Mouse (Mus musculus): ENCODE data around the gene Olfr521. TPM values are rescaled to one million over a fixed set of nuclear protein-coding genes. Genes with fewer than 3 reads are reported as not detected.
"Not testable (repeated sequence)": the region's sequence is repeated elsewhere in the genome, so short reads cannot be mapped to it uniquely, and the experiment has no call there.

The Olfr521 gene
- polyA plus RNA-seq (2015; fragmentation: Nextera tagmentation; extraction: Ambion mirVana) = not detected in 2 replicates

DNA sequence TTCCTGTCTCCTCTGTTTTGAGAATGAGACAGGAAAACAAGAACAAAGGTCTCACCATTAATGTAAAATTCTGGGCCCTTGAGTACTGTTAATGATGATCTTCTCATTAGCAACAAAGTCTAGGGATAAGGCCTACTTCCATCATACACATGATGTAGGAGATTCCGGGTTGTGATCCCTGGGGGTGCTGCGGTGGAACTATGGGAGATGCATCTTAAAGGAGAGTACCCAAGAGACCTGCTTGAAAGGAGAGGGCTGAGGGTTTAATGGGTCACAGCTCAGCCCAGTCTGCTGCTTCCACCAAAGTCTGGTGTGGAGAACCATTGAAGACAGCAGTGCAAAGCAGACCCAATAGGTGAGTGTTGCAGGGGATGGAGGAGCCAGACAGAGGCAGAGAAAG lies at the start of gene Olfr521:
Gene Olfr521, plus strand, starts transcription at position 301 of the 400 bp plus-strand sequence.
- Histone ChIP-seq H3K4me3 (no peak within 1 kb of the TSS), H3K4me2 (no peak within 1 kb of the TSS), H3K36me3 (ENCODE audit: poor library complexity, severe bottlenecking) (no peaks in the 10 kb centered on the region), H3K27ac (no peak within 1 kb of the TSS), H3K9ac (no peak within 1 kb of the TSS), H3K4me1 (no peaks in the 10 kb centered on the region), H3K9me3 (replicated peaks) (peaks cover 16% of the 10 kb centered on the region), H3K27me3 (no peaks in the 10 kb centered on the region)
- no peak for ATAC-seq
- 83% methylated on average over 2 of the region's 2 CpGs for WGBS

DNA sequence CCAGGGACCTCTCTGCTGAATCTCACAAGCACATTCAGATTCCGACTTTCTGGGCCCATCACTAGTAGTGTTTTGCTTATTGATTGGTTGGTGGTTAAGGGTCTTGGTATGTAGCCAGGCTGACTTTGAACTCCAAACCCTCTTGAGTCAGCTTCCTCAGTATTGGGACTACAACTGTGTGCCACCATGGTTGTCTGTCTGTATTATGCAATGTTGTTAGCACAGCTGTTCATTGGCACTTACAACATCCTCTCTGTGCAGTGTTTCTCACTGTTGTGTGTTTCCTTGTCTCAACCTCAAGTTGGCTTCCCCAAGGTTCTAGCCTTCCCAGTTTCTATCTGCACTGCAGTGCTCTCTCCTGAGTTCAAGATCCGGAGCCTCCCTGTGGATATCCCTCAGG lies 46.8 kb upstream of the Olfr521 start:
- H3K4me1 ChIP-seq = peaks cover 3% of the 10 kb centered on the region; the same call in 1 of the 2 replicates
- H3K27ac ChIP-seq = no peak overlapping the region
- no peaks in the 10 kb centered on the region for H3K36me3 ChIP-seq (ENCODE audit: poor library complexity, severe bottlenecking)
- no peak overlapping the region for H3K9ac ChIP-seq
- 94% methylated on average over 2 of the region's 2 CpGs for WGBS
- no peaks in the 10 kb centered on the region for H3K9me3 ChIP-seq (replicated peaks)
- no peak overlapping the region for H3K4me3 ChIP-seq
- no peak for ATAC-seq
- H3K27me3 ChIP-seq = no peaks in the 10 kb centered on the region
- no peak overlapping the region for H3K4me2 ChIP-seq

DNA sequence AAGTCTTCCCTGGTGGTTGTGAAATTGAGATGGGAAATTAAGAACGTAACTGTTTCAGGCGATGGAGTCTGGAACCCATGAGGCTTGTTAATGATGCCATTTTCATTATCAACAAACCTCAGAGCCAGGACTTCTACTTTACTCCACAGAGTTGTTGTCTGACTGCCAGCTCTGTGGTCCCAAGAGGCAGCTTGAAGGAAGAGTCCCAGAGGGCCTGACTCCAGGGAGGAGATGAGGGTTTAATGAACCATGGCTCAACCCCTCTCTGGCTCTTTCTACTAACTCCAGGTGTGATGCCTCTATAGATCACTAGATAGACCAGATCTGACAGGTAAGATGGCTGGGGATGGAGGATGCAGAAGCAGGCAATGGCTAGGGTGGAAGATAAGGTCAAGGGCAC lies 33.3 kb upstream of the Olfr521 start, which contains the start of gene Olfr520:
Gene Olfr520, plus strand, starts transcription at position 301 of the 400 bp plus-strand sequence.
- H3K4me2 ChIP-seq = no peak within 1 kb of the TSS
- ATAC-seq = no peak
- no peak within 1 kb of the TSS for H3K27ac ChIP-seq
- no peaks in the 10 kb centered on the region for H3K4me1 ChIP-seq
- H3K9me3 ChIP-seq (replicated peaks) = peaks cover 2% of the 10 kb centered on the region; the same call in 1 of the 2 replicates
- no peak within 1 kb of the TSS for H3K4me3 ChIP-seq
- no peaks in the 10 kb centered on the region for H3K27me3 ChIP-seq
- no peak within 1 kb of the TSS for H3K9ac ChIP-seq
- 84% methylated on average over 2 of the region's 2 CpGs for WGBS
- no peaks in the 10 kb centered on the region for H3K36me3 ChIP-seq (ENCODE audit: poor library complexity, severe bottlenecking)

DNA sequence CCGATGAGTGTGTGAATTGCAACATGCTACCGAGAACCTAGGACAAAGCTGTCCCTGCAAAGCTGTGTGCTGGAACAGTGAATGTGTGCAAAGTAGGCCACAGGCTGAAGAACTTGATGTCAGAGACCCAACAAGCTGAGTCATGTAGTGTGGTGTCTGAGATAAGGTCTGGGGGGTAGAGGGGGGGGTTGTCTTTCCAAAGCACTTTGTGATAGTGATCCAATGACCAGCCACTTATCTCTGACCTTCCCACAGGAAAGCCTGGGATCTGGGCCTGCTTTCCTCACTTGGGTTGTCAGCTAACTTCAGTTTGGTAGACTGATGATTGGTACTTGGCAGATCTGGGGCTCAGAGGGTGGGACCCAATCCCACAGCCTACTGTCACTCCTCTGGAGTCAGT lies 28.7 kb upstream of the Olfr521 start:
- Histone ChIP-seq H3K9ac (no peak overlapping the region), H3K4me2 (no peak overlapping the region), H3K27me3 (no peaks in the 10 kb centered on the region), H3K4me3 (no peak overlapping the region), H3K9me3 (replicated peaks) (no peaks in the 10 kb centered on the region; the same call in 1 of the 2 replicates), H3K36me3 (ENCODE audit: poor library complexity, severe bottlenecking) (no peaks in the 10 kb centered on the region), H3K4me1 (no peaks in the 10 kb centered on the region), H3K27ac (no peak overlapping the region)
- ATAC-seq = no peak
- 93% methylated on average over 2 of the region's 2 CpGs for WGBS

DNA sequence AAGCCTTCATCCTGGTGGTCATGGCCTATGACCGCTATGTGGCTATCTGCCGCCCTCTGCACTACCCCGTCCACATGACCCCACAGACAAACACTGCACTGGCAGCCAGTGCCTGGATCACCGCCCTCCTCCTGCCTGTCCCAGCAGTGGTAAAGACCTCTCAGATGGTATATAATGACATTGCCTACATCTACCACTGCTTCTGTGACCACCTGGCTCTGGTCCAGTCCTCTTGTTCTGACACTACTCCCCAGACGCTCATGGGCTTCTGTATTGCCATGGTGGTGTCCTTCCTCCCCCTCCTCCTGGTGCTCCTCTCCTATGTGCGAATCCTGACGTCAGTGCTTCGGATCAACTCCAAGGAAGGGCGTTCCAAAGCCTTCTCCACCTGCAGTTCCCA lies 27.8 kb upstream of the Olfr521 start:
- not testable (repeated sequence) for H3K9me3 ChIP-seq (replicated peaks); H3K4me1 ChIP-seq; H3K4me2 ChIP-seq; H3K27me3 ChIP-seq; H3K4me3 ChIP-seq; H3K36me3 ChIP-seq (ENCODE audit: poor library complexity, severe bottlenecking); H3K27ac ChIP-seq; ATAC-seq; H3K9ac ChIP-seq
- 95% methylated on average over 9 of the region's 9 CpGs for WGBS

DNA sequence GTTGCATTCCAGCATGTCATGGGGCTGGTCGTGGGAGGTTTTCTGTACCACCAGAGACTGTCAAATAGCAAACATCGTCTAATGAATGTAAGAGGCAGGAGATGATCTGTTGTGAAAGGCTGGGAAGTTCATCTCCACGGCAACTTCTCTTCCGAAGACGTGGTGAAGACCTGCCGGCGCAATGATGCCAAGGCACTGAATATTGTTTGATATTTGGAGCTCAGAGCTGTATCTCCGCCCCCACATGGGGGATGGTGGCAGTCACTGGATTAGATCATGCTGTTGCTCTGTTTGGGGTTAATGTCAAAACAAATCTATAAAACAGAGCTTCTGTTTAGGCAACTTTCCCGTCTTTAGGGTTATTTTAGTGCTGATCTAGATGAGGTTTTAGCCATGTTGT lies 24.0 kb upstream of the Olfr521 start:
- Histone ChIP-seq H3K27ac (no peak overlapping the region), H3K4me2 (no peak overlapping the region), H3K4me3 (no peak overlapping the region), H3K36me3 (ENCODE audit: poor library complexity, severe bottlenecking) (no peaks in the 10 kb centered on the region), H3K27me3 (no peaks in the 10 kb centered on the region), H3K9ac (no peak overlapping the region), H3K9me3 (replicated peaks) (no peaks in the 10 kb centered on the region), H3K4me1 (no peaks in the 10 kb centered on the region)
- 49% methylated on average over 9 of the region's 9 CpGs for WGBS
- ATAC-seq = no peak

DNA sequence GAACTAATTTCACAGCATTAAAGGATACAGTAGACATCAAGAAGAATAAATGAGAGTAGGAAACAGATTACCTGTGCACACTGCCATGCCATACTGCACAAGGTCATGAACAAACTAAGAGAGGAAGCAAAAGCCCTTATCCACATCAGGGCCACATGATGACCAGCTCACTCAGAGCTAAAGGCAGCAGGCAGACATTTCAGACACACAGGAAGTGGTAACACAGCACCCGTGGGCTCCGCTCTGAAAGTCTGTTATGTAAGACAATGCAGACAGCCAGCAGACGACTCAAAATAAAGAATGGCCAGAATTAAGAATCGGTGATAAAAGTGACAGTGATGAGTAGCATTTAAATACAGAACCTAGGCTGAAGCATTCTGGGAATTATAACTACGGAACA lies 18.1 kb downstream of the Olfr521 start:
- no peak for ATAC-seq

DNA sequence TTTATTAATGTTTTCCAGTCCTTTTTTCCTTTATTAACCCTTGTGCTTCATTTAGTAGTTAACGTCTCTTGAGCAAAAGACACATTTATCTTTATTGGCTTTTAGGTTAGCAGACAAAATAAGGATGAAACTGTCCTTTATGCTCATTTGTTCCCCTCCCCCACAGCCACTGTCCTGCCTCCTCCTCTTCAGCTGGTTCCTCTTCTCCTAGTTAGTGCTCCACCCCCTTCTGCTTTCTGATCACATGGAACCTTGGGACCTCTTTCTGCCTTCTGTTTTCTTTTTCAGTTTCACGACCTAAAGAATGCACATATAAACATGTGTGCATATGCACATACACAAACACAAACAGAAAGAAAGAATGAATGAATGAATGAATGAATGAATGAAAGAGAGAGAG lies 18.6 kb downstream of the Olfr521 start:
- H3K27me3 ChIP-seq = no peaks in the 10 kb centered on the region
- H3K4me2 ChIP-seq = no peak overlapping the region
- ATAC-seq = no peak
- H3K4me3 ChIP-seq = no peak overlapping the region
- no peaks in the 10 kb centered on the region for H3K36me3 ChIP-seq (ENCODE audit: poor library complexity, severe bottlenecking)
- H3K9me3 ChIP-seq (replicated peaks) = no peaks in the 10 kb centered on the region
- WGBS = 83% methylated on average over 2 of the region's 2 CpGs
- no peak overlapping the region for H3K27ac ChIP-seq
- no peak overlapping the region for H3K9ac ChIP-seq
- H3K4me1 ChIP-seq = no peaks in the 10 kb centered on the region

More for the DNA sequence above, 18.1 kb downstream of the Olfr521 start:
- no peak overlapping the region for H3K9ac ChIP-seq
- H3K27me3 ChIP-seq = no peaks in the 10 kb centered on the region
- no peak overlapping the region for H3K4me3 ChIP-seq
- H3K4me2 ChIP-seq = no peak overlapping the region
- H3K27ac ChIP-seq = no peak overlapping the region
- no peaks in the 10 kb centered on the region for H3K9me3 ChIP-seq (replicated peaks)
- H3K4me1 ChIP-seq = no peaks in the 10 kb centered on the region
- no peaks in the 10 kb centered on the region for H3K36me3 ChIP-seq (ENCODE audit: poor library complexity, severe bottlenecking)
- whole genome bisulfite sequencing = 85% methylated on average over 5 of the region's 5 CpGs

DNA sequence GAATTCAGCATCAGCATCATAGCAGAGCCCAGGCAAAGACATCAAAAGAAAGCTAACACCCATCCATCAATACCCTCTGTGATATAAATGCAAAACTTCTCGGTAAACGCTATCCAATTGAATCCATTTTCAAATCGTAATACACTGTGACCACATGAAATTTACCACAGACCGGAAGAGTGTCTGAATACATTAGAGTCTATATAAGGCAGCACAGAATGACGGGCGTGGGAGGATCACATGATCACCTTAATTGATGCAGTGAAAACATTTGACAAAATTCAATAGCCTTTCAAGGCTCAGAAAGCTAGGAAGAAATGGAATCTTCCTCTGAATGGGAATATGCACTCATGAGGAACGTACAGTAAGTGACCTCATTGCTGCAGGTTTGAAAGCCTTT lies 20.1 kb downstream of the Olfr521 start:
- no peak for ATAC-seq
- no peak overlapping the region for H3K9ac ChIP-seq
- H3K9me3 ChIP-seq (replicated peaks) = no peaks in the 10 kb centered on the region
- H3K27ac ChIP-seq = no peak overlapping the region
- 81% methylated on average over 7 of the region's 7 CpGs for WGBS
- H3K4me2 ChIP-seq = no peak overlapping the region
- peaks cover 9% of the 10 kb centered on the region; the same call in 1 of the 2 replicates for H3K4me1 ChIP-seq
- H3K4me3 ChIP-seq = no peak overlapping the region
- H3K27me3 ChIP-seq = no peaks in the 10 kb centered on the region
- no peaks in the 10 kb centered on the region for H3K36me3 ChIP-seq (ENCODE audit: poor library complexity, severe bottlenecking)

DNA sequence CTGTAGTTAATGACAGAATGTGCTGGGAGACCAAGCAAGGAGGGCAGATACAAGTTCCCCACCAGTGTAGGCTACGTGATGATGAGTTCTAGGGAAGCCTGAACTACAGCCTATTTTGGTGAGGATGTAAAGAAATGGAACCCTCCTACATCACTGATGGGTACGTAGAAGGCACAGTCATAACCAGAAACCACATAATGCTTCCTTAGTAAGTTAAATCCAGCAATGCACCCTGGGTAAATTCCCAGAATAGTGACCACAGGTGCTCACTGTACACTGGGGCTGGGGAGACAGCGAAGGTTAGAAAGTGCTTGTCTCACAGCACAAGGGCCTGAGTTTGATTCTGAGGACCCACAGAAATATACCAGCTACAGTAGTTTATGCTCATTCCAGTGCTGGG lies 22.2 kb downstream of the Olfr521 start:
- Histone ChIP-seq H3K9me3 (replicated peaks) (no peaks in the 10 kb centered on the region), H3K27me3 (no peaks in the 10 kb centered on the region), H3K4me3 (no peak overlapping the region), H3K4me2 (no peak overlapping the region), H3K4me1 (peaks cover 9% of the 10 kb centered on the region; the same call in 1 of the 2 replicates), H3K9ac (no peak overlapping the region), H3K36me3 (ENCODE audit: poor library complexity, severe bottlenecking) (no peaks in the 10 kb centered on the region), H3K27ac (no peak overlapping the region)
- no peak for ATAC-seq
- WGBS = 91% methylated on average over 3 of the region's 3 CpGs

DNA sequence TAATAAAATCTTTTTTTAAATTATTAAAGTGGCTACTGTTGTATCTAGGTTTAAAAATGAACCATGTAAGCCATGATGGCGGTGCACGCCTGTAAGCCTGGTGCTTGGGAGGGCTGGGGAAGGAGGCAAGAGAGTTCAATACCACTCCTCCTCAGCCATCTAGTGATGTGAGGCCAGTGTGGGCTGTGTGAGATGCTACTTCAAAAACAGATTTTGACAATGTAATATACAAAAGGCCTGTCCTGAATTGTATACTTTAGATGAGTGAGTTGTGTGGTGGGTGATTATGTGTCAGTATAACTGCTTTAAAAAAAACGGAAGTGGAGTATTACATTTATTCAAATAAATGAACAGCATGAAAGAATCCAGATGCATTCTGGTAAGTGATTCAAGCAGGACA lies 23.5 kb downstream of the Olfr521 start:
- H3K4me1 ChIP-seq = peaks cover 9% of the 10 kb centered on the region; the same call in 1 of the 2 replicates
- WGBS = 68% methylated on average over 3 of the region's 3 CpGs
- no peak overlapping the region for H3K27ac ChIP-seq
- H3K27me3 ChIP-seq = no peaks in the 10 kb centered on the region
- H3K36me3 ChIP-seq (ENCODE audit: poor library complexity, severe bottlenecking) = no peaks in the 10 kb centered on the region
- H3K9ac ChIP-seq = no peak overlapping the region
- no peaks in the 10 kb centered on the region for H3K9me3 ChIP-seq (replicated peaks)
- H3K4me2 ChIP-seq = no peak overlapping the region
- no peak overlapping the region for H3K4me3 ChIP-seq
- no peak for ATAC-seq

DNA sequence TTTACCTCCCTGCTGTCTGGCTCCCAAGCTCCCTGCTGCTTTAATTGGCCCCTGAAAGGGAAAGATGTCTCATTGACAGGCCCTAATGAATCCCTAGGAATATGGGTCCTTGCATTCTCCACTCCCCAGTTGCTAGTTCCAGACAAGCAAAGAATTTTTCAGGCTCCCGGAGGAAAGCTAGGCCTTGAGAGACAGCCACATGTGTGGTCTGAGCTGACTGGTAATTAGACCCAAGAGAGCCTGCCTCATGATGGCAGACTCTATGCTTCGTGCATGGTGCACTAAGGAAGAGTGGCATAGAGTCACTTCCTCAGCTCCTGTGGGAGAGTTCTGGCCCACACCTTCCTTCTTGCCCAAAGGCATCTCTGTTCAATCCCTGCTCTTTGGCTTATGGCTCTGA lies 24.6 kb downstream of the Olfr521 start:
- H3K36me3 ChIP-seq (ENCODE audit: poor library complexity, severe bottlenecking) = no peaks in the 10 kb centered on the region
- H3K27ac ChIP-seq = no peak overlapping the region
- H3K4me3 ChIP-seq = no peak overlapping the region
- no peaks in the 10 kb centered on the region for H3K9me3 ChIP-seq (replicated peaks)
- peaks cover 9% of the 10 kb centered on the region; the same call in 1 of the 2 replicates for H3K4me1 ChIP-seq
- WGBS = 24% methylated on average over 2 of the region's 2 CpGs
- no peak for ATAC-seq
- no peak overlapping the region for H3K4me2 ChIP-seq
- H3K27me3 ChIP-seq = no peaks in the 10 kb centered on the region
- no peak overlapping the region for H3K9ac ChIP-seq

DNA sequence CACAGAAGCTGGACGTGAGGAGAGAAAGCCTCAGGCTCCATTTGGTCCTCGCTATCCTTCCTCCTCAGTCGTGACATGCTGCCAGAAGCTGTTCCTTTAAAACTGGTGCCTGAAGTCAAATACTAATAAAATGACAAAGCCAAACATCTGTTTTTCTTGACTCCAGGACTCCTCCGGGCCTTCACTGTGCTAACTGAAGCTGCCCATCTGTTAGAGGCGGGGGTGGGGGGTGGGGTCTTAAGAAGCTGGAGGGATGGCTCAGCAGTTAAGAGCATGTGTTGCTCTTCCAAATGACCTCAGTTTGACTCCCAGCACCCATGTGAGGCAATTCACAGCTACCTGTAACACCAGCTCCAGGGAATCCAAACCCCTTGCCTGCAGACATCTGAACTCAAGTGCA lies 25.3 kb downstream of the Olfr521 start:
- Histone ChIP-seq H3K4me2 (no peak overlapping the region), H3K4me3 (no peak overlapping the region), H3K9me3 (replicated peaks) (no peaks in the 10 kb centered on the region), H3K27ac (no peak overlapping the region), H3K4me1 (peaks cover 9% of the 10 kb centered on the region; the same call in 1 of the 2 replicates), H3K9ac (no peak overlapping the region), H3K27me3 (no peaks in the 10 kb centered on the region), H3K36me3 (ENCODE audit: poor library complexity, severe bottlenecking) (no peaks in the 10 kb centered on the region)
- 66% methylated on average over 5 of the region's 5 CpGs for WGBS
- no peak for ATAC-seq
